Mouse (Mus musculus): ENCODE measurements around the gene Leng1. TPM values are rescaled to one million over a fixed set of nuclear protein-coding genes. Genes with fewer than 3 reads are reported as not detected.

Leng1 gene
- polyA plus RNA-seq, 2 experiments from 2014 or later = 6.8 to 8.6 TPM

GRCm38 (mm10) chr7:3691919-3692318 lies 26.3 kb upstream of the Leng1 start:
- no peak for ATAC-seq

DNA sequence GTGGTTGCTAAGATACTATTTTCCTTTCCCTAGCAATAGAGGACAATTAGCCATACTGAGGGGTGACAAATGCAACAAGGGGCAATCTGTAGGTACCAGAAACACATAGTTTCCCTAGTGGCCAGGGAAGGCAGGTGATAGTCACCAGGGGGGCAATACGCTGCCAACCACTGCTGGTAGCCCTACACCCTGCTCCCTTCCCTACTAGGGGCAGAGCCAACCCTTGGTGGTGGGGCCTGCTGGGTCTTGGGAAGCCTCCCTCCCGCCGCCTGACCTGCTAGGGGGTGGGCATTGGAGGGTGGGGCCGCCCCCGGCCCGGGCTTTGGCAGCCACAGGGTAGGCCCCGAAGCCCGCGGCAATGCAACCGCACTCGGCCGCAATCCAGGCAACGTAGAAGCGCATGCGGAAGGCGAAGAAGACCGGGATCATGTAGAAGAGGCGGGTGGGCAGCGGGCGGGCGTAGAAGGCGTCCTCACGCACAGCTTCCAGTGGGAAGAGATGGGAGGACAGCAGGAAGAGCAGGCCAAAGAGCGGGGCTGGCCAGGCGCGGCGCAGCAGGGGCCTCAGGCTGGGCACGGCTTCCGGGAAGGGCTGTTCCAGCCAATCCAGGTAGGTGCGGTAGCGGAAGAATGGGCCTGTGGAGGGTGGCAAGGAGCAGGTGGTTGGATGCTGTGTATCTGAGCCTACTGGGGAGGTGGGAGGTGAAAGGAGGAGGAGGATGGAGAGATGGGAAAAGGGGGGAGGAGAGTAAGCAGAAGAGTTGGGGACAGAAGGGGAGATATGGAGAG lies 20.0 kb upstream of the Leng1 start:
- ATAC-seq = no peak

GRCm38 (mm10) chr7:3684698-3685097 lies 19.1 kb upstream of the Leng1 start:
- ATAC-seq = no peak

DNA sequence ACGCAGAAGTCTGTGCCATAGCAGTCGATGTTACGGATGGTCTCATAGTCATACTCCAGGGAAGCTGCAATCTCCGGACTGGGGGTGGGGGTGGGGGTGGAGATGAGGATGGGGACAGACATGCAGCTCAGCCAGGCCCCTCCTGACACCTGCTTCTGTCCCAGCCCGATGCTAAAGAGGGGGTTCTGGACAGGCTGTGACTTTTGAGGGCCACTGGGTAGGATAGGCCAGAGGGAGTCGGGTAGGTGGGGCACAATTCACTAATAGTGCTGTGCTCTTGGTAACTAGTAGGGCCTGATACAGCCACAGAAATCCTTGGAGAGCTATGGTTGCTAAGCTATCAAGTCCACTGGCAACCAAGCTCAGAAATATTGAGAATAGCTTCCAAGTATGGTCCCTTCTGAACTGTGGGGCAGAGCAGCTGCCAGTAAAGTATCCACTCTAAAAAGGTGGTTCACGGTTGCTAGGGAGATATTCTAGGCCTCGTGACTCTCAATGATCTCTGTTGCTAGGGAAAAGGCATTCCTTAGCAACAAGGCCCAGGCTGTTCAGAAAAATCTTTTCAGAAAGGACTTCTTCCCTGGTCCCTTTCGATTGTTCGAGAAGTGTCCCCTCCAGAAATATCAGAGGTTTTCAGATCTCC lies 18.4 kb upstream of the Leng1 start:
- no peak for ATAC-seq

DNA sequence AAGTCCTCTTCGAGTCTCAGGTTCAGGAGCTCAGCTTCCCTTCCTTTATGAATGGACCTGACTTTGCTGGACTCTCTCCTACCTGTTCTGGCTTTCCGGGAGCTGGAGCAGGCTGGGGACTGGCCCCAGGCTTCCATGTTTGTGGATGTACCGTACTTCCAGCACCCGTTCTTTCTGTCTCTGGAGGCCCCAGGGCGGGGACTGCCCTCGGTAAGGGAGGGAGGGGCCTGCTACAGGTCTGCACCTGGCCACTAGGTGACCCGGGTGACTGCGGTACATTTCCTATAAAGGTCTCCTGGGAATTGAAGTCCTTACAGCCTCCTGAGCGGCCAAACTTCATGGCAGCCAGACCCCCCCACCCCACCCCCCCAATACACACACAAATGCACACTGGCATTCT lies 11.7 kb upstream of the Leng1 start, which contains the start of gene Tmc4:
Tmc4 (minus strand) TSS at position 212 of the 400 bp plus-strand sequence.
- no peak for ATAC-seq

DNA sequence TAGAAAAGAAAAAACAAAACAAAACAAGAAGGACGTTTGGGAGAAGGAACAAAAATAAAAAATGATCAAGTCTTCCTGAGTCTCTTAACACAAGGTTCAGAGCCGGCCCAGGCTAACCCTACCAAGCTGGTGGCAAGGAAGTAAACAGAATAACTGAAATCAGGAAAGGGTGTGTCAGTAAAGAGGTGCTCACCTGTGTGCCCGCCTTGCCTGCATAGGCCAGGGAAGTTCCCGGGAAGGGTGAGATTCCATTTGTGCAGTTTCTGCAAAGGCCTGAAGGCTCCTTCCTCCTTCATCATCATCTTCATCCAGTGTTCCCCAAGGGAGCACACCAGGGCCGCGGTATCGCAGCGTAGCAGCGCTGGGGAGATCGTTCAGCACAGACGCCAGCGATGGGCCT lies 10.7 kb upstream of the Leng1 start:
- no peak for ATAC-seq

DNA sequence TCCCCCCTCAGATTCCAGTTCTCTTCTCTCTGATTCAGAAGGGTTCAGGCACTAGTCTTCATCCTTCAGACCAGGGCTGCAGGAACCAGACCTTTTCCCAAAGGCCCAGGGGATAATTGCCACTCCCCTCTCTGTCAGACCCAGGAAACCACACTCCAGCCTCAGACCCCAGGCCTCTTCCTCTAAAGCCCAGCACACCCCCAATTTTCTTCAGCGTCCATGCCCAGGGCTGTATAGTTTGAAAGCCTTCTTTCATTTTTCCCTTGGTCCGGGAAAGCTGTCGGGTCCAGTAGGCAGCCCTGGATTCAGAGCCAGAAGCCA lies 9.5 kb upstream of the Leng1 start:
- ATAC-seq = no peak

GRCm38 (mm10) chr7:3674507-3675227 lies 9.0 kb upstream of the Leng1 start:
- ATAC-seq = peak; percentile 97

- ATAC-seq = no peak
Measured at GRCm38 (mm10) chr7:3666921-3667391, 1.3 kb upstream of the Leng1 start.

GRCm38 (mm10) chr7:3664524-3665214 lies 971 bp downstream of the Leng1 start:
- no peak for ATAC-seq

DNA sequence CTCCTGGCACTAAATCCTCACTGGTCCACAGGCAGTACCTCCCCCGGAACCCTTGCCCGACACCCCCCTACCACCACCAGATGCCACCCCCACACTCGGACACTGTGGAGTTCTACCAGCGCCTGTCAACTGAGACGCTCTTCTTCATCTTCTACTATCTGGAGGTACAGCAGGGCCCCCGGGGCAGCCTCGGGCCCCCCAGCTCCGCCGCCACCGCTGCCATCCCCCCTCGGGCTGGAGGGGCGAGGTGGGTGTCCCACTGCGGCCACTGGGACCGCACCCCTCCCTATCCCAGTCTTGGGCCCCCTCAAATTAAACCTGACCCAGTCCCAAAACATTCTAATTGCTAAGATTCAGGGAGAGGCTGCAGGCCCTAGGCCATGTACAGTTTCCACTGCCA lies 7.1 kb downstream of the Leng1 start:
- ATAC-seq = no peak

- no peak for ATAC-seq
Measured at GRCm38 (mm10) chr7:3656966-3657365, 8.7 kb downstream of the Leng1 start.

DNA sequence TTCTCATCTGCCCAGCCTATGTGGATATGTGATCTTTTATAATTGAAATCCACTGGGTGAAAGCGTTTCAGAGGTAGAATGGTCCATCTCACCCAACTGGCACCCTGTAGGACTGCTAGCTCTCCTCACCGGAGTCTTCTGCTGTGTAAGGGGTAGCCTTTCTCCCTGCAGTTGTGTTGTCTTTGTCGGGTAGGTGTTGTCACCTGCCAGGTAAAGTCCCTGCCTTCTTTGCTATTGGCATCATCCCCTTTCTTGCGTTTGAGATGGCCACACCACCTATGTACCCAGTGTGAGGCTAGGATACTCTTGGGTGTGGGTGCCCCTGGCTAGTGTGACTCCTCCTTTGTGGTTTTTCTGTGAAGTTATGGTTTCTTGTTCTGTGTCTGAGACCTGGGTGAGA lies 19.0 kb downstream of the Leng1 start:
- ATAC-seq = no peak

GRCm38 (mm10) chr7:3646188-3646587 lies 19.5 kb downstream of the Leng1 start:
- no peak for ATAC-seq

- ATAC-seq = no peak
Measured at GRCm38 (mm10) chr7:3645488-3646025, 20.1 kb downstream of the Leng1 start.

- peak; percentile 86 for ATAC-seq
Measured at GRCm38 (mm10) chr7:3644672-3645487, 20.8 kb downstream of the Leng1 start, which contains the start of gene Cnot3. Gene Cnot3 (plus strand): TSS chr7:3645268.

GRCm38 (mm10) chr7:3644348-3644671 lies 21.3 kb downstream of the Leng1 start:
- no peak for ATAC-seq

GRCm38 (mm10) chr7:3643843-3644242 lies 21.8 kb downstream of the Leng1 start:
- ATAC-seq = no peak

GRCm38 (mm10) chr7:3643412-3643811 lies 22.2 kb downstream of the Leng1 start:
- ATAC-seq = no peak

DNA sequence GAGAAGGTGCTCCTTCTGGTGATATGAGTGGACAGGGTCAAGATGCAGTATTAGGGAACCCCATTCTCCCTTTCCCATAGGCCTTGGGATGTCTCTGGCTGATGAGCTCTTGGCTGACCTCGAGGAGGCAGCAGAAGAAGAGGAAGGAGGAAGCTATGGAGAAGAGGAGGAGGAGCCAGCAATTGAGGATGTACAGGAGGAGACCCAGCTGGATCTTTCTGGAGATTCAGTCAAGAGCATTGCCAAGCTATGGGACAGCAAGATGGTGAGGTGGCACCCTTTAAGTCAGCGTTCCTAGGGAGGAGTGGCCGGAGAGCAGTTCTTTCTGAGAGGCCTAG lies 35.2 kb downstream of the Leng1 start:
- no peak for ATAC-seq

DNA sequence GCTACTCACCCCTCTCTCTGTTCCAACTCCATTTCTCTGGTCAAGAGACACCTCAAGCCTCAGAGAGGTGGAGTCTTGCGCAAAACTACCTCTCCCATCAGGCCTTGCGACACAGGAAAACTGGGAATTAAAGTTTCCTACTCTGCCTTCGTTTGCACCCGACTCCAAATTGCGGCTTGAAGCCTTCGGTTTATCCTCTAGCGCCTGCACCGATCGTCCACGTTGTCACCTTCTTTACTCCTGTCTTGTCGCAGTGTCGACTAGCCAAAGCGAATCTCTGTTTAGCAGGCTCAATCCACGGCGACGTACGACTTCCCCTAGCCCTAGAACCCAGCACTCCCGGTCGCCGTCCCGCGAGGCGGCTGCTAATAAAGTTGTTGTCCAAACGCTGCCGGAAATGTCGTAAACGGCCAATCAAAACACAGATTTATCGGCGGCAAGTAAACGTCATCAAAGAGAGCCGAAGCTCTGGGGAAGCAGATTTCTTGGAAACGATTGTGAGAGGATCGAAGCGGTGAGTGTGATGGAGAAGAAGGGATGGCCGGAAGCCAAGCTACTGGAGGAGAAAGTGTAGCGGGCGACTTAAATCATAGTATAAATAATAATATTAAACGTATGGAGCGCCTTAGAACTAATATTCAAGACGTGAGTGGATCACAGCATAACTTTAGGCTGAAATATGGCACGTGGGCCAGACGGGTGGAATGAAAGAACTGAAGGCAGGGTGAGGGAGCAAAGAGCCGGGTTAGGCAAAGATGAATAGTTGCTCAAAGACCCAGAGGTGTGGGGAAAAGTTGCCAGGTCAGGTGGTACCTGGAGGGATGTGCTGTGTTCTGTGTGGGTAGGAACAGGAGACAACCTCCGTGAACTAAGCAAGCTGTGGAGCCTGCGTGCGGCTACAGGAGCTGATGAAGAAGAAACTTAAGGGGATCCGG lies 35.8 kb downstream of the Leng1 start, which contains the start of the genes Tfpt and Prpf31:
Tfpt (minus strand) TSS at position 387 of the 935 bp plus-strand sequence.
Prpf31 (plus strand) TSS at position 443 of the 935 bp plus-strand sequence.
- peak; percentile 93 for ATAC-seq
